Mouse (Mus musculus) cerebellum, adult 2 months (tissue): ENCODE measurements around the gene Iqcn.

Experiments
- CTCF ChIP-seq: fragments of 200-500 bp; IDR thresholded peaks from 2 replicates; pipeline ENCODE4 v1.5.1; 2011; ENCODE audit warnings: low read depth, mild to moderate bottlenecking, control low read depth, low read length, moderate library complexity, borderline replicate concordance; ENCODE audit not compliant: insufficient read depth
- POLR2A ChIP-seq: fragments of 200-500 bp; IDR thresholded peaks from 2 replicates; pipeline ENCODE4 v1.6.1; 2011; ENCODE audit warnings: low read length, control low read depth, borderline replicate concordance; ENCODE audit not compliant: insufficient read depth

DNA sequence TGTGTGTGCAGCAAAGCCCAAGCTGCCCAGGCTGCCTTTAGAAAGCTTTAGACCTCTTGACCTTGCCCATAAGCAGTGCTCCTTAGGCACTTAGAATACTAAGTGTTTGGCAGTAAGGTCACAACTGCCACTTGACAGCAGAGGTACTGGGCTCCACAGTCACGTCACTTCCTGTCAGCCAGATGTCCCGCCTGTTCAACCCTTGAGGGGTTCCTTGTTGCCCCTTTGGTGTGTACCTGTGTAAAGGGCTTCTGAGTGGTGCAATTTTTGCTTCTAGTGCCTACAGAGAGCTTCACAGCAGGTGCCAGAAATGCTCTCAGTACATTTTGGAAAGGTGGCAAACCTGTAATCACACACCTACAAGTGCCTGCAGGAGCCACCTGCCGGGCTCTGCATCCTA, 35.0 kb downstream of the Iqcn start:
- no peak for TF ChIP-seq POLR2A
- no peak for TF ChIP-seq CTCF
